Mouse (Mus musculus): ENCODE measurements around the gene Wnt1.

The Wnt1 gene

DNA sequence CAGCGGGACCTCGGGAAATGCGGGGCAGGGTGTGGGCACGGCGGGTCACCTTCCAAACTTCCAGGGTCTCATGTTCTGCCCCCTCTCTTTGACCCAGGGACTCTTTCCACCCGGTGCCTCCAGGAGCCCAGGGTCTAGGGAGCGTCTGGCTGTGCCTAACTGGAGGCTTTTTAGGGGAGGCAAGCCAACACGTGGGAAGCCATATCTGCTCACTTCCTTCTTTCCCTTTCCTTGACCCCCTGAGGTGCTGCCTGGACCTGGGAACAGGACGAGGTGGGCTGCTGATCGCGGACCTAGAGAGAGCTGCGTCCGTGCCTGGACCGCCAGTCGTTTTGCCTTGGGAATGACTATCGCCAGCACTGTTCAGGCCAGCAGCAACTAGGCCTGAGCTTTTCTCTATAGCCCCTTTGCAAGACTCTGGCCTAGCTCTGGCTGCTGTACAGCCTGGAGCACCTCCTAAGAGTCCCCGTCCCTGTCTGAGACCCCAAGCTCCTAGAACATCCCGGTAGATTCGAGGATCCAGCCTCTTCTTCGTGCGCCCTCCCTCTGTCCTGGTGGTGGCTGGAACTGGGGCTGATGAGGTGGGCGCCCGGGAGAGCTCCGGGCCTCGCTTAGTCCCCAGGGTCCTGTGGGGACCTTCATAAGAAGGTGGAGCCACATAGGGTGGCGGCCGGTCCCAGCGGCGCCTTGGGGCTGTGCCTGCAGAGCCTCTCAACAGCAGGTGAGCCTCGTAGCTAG is 16.6 kb downstream of the Wnt1 start:
- 19% methylated on average over 30 of the region's 30 CpGs for WGBS

GRCm38 (mm10) chr15:98806809-98807770 is 17.4 kb downstream of the Wnt1 start:
- WGBS = 4% methylated on average over 58 of the region's 58 CpGs

GRCm38 (mm10) chr15:98807895-98808650 is 18.4 kb downstream of the Wnt1 start:
- 2% methylated on average over 34 of the region's 34 CpGs for WGBS

DNA sequence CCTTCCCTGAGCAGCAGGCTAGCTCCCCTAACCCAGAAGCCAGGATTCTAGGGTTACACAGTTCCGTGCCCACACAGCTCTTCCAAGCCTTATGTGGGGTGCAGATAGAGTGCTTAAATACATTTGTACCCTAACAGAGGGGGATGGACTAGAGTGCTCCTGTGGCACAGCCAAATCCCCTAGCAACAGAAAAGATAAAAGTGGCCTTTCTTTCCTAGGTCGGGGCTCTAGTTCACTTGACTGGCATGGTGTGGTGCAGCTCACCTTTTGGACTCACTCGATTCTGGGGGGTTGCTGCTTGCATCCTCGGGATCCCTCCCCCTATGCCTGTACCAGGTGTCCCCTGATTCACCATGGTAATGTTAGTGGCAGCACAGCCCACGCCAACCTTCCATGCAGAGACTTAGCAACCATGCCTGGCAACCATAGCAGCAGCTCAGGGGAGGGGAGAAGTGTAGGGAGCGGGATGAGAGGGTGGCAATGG is 19.0 kb downstream of the Wnt1 start:
- 7% methylated on average over 6 of the region's 6 CpGs for WGBS

- 58% methylated on average over 3 of the region's 3 CpGs for WGBS
Observed at GRCm38 (mm10) chr15:98809390-98809789, 19.7 kb downstream of the Wnt1 start, which contains the start of gene Ddn. Ddn (minus strand) TSS chr15:98809490.

GRCm38 (mm10) chr15:98810212-98810611 is 20.6 kb downstream of the Wnt1 start:
- WGBS = 66% methylated on average over 6 of the region's 6 CpGs

- 51% methylated on average over 20 of the region's 20 CpGs for WGBS
Observed at GRCm38 (mm10) chr15:98812741-98813424, 23.2 kb downstream of the Wnt1 start.

DNA sequence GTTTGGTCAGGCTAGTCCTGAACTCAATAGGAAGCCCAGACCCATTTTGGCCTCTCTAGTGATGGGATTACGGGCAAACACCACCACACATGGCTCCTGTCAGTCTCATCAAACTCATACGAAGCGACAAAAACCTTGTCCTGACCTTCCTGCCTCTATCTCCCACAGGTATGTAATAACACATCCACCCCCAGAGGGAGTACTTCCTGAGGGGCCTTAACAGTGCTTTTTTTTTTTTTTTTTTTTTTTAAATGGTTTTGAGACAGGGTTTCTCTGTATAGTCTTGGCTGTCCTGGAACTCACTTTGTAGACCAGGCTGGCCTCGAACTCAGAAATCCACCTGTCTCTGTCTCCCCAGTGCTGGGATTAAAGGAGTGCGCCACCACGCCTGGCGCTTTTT is 28.5 kb downstream of the Wnt1 start:
- 95% methylated on average over 7 of the region's 7 CpGs for WGBS

- 44% methylated on average over 4 of the region's 4 CpGs for WGBS
Observed at GRCm38 (mm10) chr15:98820937-98821336, 31.3 kb downstream of the Wnt1 start.

DNA sequence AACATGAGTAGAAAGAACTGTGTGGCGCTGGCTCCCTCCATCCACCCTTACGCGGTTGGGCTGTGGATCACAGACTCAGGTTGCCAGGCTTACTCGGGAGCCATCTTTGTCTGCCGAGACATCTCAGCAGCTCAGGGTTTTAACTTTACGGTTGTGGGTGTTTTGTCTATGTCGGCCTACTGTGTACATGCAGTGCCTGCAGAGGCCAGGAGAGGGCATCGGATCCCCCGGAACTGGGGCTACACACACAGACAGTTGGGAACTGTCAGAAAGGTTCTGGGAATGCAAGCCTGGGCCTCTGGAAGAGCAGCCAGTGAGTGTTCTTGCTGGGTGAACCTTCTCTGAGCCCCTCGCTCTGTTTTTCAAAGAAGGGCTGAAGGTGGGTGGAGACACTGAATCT is 31.7 kb downstream of the Wnt1 start:
- 29% methylated on average over 10 of the region's 10 CpGs for WGBS

- WGBS = 63% methylated on average over 5 of the region's 5 CpGs
Observed at GRCm38 (mm10) chr15:98822147-98822546, 32.5 kb downstream of the Wnt1 start.

- 75% methylated on average over 3 of the region's 3 CpGs for WGBS
Observed at GRCm38 (mm10) chr15:98823434-98823833, 33.8 kb downstream of the Wnt1 start.

DNA sequence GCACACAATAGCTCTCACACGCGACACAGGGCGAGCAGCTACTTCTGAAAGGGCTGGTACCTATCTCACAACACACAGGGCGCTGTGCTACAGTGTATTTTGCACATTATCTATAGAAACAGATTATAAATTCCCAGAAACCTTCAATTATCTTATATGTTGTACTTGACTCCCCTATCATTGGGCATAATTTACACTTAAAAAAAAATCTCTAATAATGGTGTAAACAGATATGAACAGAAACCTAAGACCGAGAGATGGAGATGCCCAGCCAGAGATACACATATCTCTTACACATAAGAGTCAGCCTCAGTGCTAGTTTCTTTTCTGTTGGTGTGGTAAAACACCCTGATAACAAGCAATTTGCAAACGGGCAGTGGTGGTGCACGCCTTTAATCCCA is 38.0 kb downstream of the Wnt1 start:
- WGBS = 89% methylated on average over 7 of the region's 7 CpGs

DNA sequence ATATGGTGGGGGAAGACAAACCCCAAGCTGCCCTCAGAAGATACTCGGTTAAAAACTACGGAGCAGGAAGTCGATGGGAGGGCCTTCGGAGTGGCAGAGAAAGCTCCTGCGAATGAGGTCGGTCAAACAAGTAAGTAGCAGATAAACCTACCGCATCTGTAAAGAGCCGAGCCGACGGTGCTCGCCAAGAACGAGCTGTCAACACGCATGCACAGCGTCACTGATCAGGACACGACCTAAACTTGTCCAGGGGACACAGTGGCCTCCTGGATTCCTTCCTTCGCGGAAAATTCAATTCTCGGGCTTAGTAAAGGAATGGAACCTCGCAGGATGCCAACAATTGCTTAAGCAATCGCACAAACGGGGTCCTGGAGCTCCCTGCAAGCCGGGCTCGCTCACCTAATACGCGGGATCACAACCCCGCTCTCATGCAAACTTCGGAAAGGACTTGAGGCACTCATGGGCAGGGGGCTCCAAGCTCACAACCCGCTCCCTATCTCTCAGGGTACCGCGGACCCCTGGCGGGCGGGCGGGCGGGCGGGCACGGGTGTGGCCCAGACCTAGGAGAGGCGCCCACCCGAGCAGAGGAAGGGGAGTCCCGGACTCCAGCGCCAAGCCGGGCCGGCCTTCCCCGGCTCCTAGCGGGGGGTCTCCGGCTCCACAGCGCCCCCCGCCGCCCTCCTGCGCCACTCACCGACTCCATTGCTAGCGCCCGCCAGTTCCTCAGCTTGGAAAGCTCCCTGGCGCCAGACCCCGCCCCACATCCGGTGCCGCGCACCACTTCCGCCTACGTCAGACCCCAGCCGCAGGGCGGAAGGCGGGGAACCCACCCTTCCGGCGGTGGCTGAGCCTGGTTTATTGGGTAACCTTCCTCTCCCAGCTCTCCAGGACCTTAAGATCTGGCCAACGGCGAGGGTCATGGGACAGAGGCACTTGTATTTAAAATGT is 41.4 kb downstream of the Wnt1 start, which contains the start of gene Prkag1:
Gene Prkag1 (minus strand): TSS at position 786 of the 948 bp plus-strand sequence.
- under 1% methylated on average over 65 of the region's 66 CpGs for WGBS

DNA sequence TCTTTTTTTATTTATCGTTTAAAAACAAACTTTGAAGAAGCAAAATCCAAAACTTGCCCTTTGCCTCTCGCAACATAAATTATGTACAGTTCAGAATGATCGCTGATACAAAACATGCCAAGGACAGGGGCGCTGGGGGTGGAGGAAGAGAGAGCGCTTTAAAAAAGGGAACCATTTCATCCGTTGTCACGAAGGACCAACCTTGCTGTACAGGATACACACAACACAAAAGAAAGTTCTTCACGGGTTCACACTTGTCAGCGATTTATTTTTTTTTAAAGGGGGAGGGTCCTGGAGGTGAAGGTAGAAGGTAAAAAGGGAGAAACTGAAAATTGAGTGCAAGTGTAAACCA is 42.0 kb downstream of the Wnt1 start:
- WGBS = 4% methylated on average over 9 of the region's 9 CpGs

DNA sequence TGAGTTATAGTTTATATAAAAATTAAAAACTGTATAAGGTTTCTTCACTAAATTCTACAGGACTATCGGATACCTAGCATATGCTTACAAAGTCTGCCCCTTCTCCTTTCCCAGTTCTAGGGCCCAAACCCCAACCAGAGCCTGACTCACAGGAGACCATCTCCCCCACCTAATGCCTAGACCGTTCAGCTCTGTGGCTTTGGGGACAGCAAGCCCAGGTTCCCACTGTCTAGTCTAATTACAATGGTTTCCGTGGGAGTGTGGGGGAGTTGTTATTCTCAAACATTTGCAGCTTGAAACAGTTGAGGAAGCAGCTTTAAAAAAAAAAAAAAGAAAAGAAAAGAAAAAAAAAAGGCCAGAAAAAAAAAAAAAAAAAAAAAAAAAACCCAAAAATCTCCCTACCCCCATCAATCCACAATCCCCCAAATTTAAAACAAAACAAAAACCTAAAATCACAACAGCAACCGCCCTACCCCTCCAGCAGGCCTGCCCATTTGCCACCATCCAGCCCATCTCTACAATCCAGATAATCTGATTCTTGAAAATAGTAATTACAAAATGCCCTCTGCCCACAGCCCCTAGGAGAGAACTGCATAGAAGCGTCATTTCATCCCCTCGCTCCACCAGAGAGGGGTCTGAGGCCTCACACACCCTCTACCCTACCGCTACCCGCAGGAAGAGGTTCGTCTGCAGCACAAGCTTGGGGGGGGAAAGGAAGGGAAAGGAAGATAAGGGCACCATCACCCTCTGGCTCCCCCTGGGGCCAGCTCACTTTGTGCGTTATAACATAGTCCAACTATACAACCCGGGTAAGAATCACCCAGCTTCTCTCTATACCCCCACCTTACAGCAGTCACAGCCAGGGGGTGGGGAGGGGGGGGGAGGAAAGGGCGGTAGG is 42.8 kb downstream of the Wnt1 start:
- 43% methylated on average over 12 of the region's 12 CpGs for WGBS

DNA sequence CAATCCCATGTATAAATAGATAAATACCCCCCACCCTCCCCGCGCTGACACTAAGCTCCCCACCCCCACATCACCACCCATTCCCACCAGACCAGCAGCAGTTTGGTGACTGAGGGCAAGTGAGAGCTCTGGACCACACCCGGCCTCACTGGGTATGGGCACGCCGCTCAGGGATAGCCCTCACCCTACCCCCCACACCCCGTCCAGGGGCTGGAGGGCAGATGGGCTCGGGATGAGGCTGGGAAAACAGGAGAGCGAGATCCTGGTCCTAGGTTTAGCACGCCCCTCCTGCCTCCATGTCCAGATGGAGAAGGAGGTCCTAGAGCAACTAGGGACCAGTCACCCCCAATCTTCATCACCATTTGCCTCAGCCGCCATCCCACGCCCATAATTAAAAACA is 43.6 kb downstream of the Wnt1 start:
- 87% methylated on average over 11 of the region's 11 CpGs for WGBS

GRCm38 (mm10) chr15:98834059-98834458 is 44.4 kb downstream of the Wnt1 start:
- WGBS = 82% methylated on average over 13 of the region's 13 CpGs

DNA sequence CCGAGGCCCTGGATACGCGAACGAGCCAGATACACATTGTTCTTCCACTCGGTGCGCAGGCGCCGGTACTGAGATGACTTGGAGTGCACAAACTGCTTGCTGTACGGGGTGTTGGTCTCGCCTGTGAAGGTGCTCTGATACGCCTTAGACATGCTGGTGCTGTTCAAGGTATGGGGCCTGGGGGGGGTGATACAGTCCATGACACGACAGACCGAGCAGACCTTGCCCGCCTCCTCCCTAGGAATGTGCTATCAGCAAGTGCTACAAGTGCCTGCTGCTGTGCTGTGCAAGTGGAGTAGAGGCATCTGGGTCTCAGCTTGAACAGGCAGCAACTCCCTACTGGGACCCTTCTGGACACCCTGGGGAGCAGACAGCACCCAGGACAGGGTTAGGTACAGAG is 45.6 kb downstream of the Wnt1 start:
- WGBS = 93% methylated on average over 14 of the region's 14 CpGs
